Mouse (Mus musculus): ENCODE measurements at regions not wholly inside any gene's neighbourhood (a gene's known extent, or its start where the extent isn't known, plus 50 kb on each side); places are given as distances from the start of the nearest gene placed in this dataset.

GRCm38 (mm10) chr2:45370615-45370968, 253.4 kb upstream of the Zeb2 start:
- Histone ChIP-seq H3K9me3 (ENCODE audit: control insufficient read depth, low read length) (no peaks in the 10 kb centered on the region), H3K36me3 (ENCODE audit: control insufficient read depth, insufficient read depth, low read length) (no peaks in the 10 kb centered on the region), H3K4me3 (ENCODE audit: low read depth, low read length) (no peak overlapping the region), H3K9ac (ENCODE audit: low read depth, low read length) (no peak overlapping the region), H3K27ac (replicated peaks; ENCODE audit: low read depth, low read length) (no peak overlapping the region), H3K4me1 (ENCODE audit: control insufficient read depth, insufficient read depth, low read length) (no peaks in the 10 kb centered on the region), H3K27me3 (replicated peaks; ENCODE audit: control insufficient read depth, insufficient read depth, low read length) (no peaks in the 10 kb centered on the region), H3K4me2 (ENCODE audit: low read depth, low read length) (no peak overlapping the region)
- ATAC-seq (ENCODE audit: low read depth), result no peak
- 85% methylated on average over 1 of the region's 1 CpGs for WGBS
- DNase-seq (ENCODE audit: low spot score), result no peak

- no peaks in the 10 kb centered on the region for H3K27me3 ChIP-seq (replicated peaks; ENCODE audit: control insufficient read depth, insufficient read depth, low read length)
- 78% methylated on average over 5 of the region's 5 CpGs for WGBS
- H3K9ac ChIP-seq (ENCODE audit: low read depth, low read length), result no peak overlapping the region
- ATAC-seq (ENCODE audit: low read depth) (no peak), DNase-seq (ENCODE audit: low spot score) (no peak)
- H3K9me3 ChIP-seq (ENCODE audit: control insufficient read depth, low read length), result no peaks in the 10 kb centered on the region
- H3K36me3 ChIP-seq (ENCODE audit: control insufficient read depth, insufficient read depth, low read length), result no peaks in the 10 kb centered on the region
- H3K27ac ChIP-seq (replicated peaks; ENCODE audit: low read depth, low read length), result no peak overlapping the region
- H3K4me3 ChIP-seq (ENCODE audit: low read depth, low read length), result no peak overlapping the region
- no peaks in the 10 kb centered on the region for H3K4me1 ChIP-seq (ENCODE audit: control insufficient read depth, insufficient read depth, low read length)
- no peak overlapping the region for H3K4me2 ChIP-seq (ENCODE audit: low read depth, low read length)
Measured at GRCm38 (mm10) chr2:45369914-45370614, 252.9 kb upstream of the Zeb2 start.

DNA sequence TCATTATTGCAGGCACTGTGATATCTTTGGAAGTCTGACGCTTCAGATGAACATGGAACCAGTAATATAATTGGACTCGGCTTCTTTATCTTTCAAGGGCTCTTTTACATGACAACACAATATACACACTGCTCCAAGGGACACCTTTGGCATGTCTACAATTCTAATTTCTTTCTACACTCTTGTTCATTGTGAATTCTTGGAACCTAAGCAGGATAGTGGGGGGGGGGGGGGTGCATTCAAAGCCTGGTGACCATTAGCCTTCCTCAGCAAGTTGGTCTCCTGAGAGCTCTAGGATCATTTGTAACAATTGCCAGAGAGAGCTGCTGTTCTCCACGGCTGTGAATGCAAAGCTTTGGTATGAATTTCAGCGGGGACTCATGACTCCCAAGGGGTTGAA, 252.2 kb upstream of the Zeb2 start:
- Histone ChIP-seq H3K27me3 (replicated peaks; ENCODE audit: control insufficient read depth, insufficient read depth, low read length) (no peaks in the 10 kb centered on the region), H3K9ac (ENCODE audit: low read depth, low read length) (no peak overlapping the region), H3K9me3 (ENCODE audit: control insufficient read depth, low read length) (no peaks in the 10 kb centered on the region), H3K4me3 (ENCODE audit: low read depth, low read length) (no peak overlapping the region), H3K4me2 (ENCODE audit: low read depth, low read length) (no peak overlapping the region), H3K4me1 (ENCODE audit: control insufficient read depth, insufficient read depth, low read length) (no peaks in the 10 kb centered on the region), H3K36me3 (ENCODE audit: control insufficient read depth, insufficient read depth, low read length) (no peaks in the 10 kb centered on the region), H3K27ac (replicated peaks; ENCODE audit: low read depth, low read length) (no peak overlapping the region)
- WGBS, result 64% methylated on average over 4 of the region's 4 CpGs
- DNase-seq (ENCODE audit: low spot score) (no peak), ATAC-seq (ENCODE audit: low read depth) (no peak)

DNA sequence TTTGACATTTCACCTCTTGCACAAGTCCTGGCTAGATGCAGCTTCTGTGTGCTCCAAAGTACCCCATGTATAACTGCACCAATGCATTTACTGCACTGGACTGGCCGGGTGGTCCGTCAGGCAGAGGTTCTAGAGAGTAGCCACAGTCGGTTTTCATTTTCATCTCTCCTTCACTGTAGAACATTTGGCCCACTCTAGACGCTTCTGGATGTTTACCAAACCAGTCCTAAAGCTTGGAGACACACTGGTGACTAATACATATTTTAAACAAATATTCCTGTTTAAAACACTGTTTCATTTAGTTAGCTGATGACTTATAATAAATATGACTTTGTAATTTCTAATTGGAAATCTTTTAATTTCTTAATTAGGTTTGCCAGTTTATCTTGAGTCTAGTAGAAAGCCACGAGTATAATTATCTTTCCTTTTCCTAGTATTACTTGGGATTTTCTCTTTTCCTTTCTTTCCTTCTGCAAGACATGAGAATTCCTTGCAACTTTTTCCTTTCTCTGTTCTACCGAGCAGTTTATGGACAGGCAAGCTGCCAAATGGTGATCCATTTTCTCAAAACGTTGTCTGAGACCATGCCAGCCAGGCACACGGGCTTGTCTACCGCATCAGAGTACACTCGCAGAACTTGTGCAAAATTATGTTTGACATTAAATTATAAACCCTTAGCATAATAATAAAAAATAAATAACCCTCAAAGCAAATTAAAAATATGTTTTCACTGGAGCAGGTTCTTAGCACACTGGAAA, 250.4 kb upstream of the Zeb2 start:
- no peak for ATAC-seq (ENCODE audit: low read depth)
- no peaks in the 10 kb centered on the region for H3K9me3 ChIP-seq (ENCODE audit: control insufficient read depth, low read length)
- H3K4me2 ChIP-seq (ENCODE audit: low read depth, low read length), result no peak overlapping the region
- 67% methylated on average over 10 of the region's 10 CpGs for WGBS
- H3K27me3 ChIP-seq (replicated peaks; ENCODE audit: control insufficient read depth, insufficient read depth, low read length), result no peaks in the 10 kb centered on the region
- peak; percentile 68 for DNase-seq (ENCODE audit: low spot score)
- H3K36me3 ChIP-seq (ENCODE audit: control insufficient read depth, insufficient read depth, low read length), result no peaks in the 10 kb centered on the region
- no peak overlapping the region for H3K27ac ChIP-seq (replicated peaks; ENCODE audit: low read depth, low read length)
- no peaks in the 10 kb centered on the region for H3K4me1 ChIP-seq (ENCODE audit: control insufficient read depth, insufficient read depth, low read length)
- H3K9ac ChIP-seq (ENCODE audit: low read depth, low read length), result no peak overlapping the region
- no peak overlapping the region for H3K4me3 ChIP-seq (ENCODE audit: low read depth, low read length)

DNA sequence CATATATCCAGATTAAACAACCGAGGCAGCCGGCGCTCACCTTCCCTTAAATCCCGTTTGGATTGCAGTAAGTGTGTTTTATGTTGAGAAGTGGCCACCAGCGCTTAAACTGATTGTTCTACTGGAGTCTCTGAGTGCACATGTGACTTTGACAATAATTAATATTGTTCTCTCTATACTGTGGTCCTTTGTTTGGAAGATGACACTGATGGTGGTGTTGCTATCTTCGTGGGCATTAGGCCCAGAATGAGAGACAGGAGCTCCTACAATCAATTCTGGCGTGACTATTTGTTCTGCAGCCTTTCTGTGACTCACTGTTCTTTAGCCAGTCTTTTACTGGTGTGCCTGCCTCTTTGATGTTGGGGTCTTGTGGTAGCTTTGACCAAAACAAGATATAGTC, 240.1 kb upstream of the Zeb2 start:
- Histone ChIP-seq H3K4me2 (ENCODE audit: low read depth, low read length) (no peak overlapping the region), H3K9me3 (ENCODE audit: control insufficient read depth, low read length) (no peaks in the 10 kb centered on the region), H3K36me3 (ENCODE audit: control insufficient read depth, insufficient read depth, low read length) (no peaks in the 10 kb centered on the region), H3K4me1 (ENCODE audit: control insufficient read depth, insufficient read depth, low read length) (no peaks in the 10 kb centered on the region), H3K9ac (ENCODE audit: low read depth, low read length) (no peak overlapping the region), H3K27ac (replicated peaks; ENCODE audit: low read depth, low read length) (no peak overlapping the region), H3K4me3 (ENCODE audit: low read depth, low read length) (no peak overlapping the region), H3K27me3 (replicated peaks; ENCODE audit: control insufficient read depth, insufficient read depth, low read length) (no peaks in the 10 kb centered on the region)
- ATAC-seq (ENCODE audit: low read depth) (no peak), DNase-seq (ENCODE audit: low spot score) (no peak)
- WGBS, result 77% methylated on average over 7 of the region's 7 CpGs

DNA sequence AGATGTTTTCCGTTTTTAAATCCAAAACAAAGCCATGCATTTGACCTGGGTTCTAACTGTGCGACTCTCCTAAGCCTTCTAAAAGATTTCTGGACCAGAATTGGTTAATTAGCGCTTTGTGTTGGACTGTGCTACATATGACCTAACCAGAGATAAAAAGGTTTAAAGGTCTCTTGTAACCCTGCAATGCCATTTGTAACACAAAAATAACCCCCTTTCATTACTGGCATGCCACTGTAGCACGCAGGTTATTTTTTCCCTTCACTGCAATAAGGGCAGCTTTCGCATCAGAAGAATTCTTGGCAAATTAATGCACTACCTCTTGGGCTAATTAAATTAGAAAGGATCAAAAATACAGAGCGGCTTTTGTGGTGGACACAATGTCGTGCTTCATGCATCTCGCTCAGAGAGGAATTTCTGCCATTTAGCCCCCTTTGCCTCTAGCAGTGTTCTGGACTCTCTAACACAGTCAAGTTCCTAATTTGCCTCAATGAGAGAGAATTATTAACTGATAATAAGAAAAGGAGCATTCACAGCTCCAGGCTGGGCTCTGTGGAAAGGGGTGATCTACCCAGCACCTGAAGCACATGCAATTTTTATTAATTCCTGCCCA, 239.5 kb upstream of the Zeb2 start:
- Histone ChIP-seq H3K4me3 (ENCODE audit: low read depth, low read length) (no peak overlapping the region), H3K27ac (replicated peaks; ENCODE audit: low read depth, low read length) (no peak overlapping the region), H3K4me1 (ENCODE audit: control insufficient read depth, insufficient read depth, low read length) (no peaks in the 10 kb centered on the region), H3K4me2 (ENCODE audit: low read depth, low read length) (no peak overlapping the region), H3K36me3 (ENCODE audit: control insufficient read depth, insufficient read depth, low read length) (no peaks in the 10 kb centered on the region), H3K27me3 (replicated peaks; ENCODE audit: control insufficient read depth, insufficient read depth, low read length) (no peaks in the 10 kb centered on the region), H3K9ac (ENCODE audit: low read depth, low read length) (no peak overlapping the region), H3K9me3 (ENCODE audit: control insufficient read depth, low read length) (no peaks in the 10 kb centered on the region)
- DNase-seq (ENCODE audit: low spot score) (peak; percentile 48), ATAC-seq (ENCODE audit: low read depth) (no peak)
- WGBS, result 55% methylated on average over 8 of the region's 8 CpGs

GRCm38 (mm10) chr2:45356021-45356420, 238.8 kb upstream of the Zeb2 start:
- Histone ChIP-seq H3K4me2 (ENCODE audit: low read depth, low read length) (peak overlapping the region; percentile 27), H3K9me3 (ENCODE audit: control insufficient read depth, low read length) (no peaks in the 10 kb centered on the region), H3K4me1 (ENCODE audit: control insufficient read depth, insufficient read depth, low read length) (no peaks in the 10 kb centered on the region), H3K36me3 (ENCODE audit: control insufficient read depth, insufficient read depth, low read length) (no peaks in the 10 kb centered on the region), H3K27me3 (replicated peaks; ENCODE audit: control insufficient read depth, insufficient read depth, low read length) (no peaks in the 10 kb centered on the region), H3K4me3 (ENCODE audit: low read depth, low read length) (no peak overlapping the region), H3K9ac (ENCODE audit: low read depth, low read length) (no peak overlapping the region), H3K27ac (replicated peaks; ENCODE audit: low read depth, low read length) (no peak overlapping the region; the same call in 1 of the 2 replicates)
- DNase-seq (ENCODE audit: low spot score) (no peak), ATAC-seq (ENCODE audit: low read depth) (no peak)
- WGBS, result 62% methylated on average over 12 of the region's 12 CpGs

DNA sequence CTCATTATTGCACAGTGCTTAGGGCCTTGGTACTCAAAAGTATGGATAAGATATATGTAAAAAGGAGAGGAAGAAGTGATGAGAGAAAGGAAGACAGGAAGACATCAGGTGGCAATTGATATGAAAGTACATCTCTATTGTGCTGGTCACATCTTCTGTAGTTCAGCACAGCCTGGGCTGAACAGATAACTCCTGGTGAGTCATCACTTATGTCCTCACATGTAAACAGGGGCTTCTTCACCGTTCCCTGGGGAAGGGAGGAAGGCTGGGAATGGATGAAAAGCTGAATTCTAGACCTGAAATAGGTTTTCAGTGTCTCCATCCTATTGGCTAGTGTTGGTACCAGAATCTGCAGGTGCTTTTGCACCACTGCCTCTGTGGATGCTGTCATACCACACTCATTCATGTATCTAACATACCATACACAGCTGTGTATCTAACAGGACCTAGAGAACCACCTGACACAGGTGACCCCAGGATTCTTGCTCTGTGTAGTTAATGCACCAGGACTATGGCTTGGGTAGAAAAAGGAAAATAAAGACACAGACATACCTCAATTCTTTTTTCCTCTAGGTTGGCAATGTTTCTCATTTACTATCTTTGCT, 234.4 kb upstream of the Zeb2 start:
- no peak overlapping the region for H3K4me2 ChIP-seq (ENCODE audit: low read depth, low read length)
- ATAC-seq (ENCODE audit: low read depth) (no peak), DNase-seq (ENCODE audit: low spot score) (no peak)
- H3K4me3 ChIP-seq (ENCODE audit: low read depth, low read length), result no peak overlapping the region
- H3K27ac ChIP-seq (replicated peaks; ENCODE audit: low read depth, low read length), result no peak overlapping the region
- no peaks in the 10 kb centered on the region for H3K4me1 ChIP-seq (ENCODE audit: control insufficient read depth, insufficient read depth, low read length)
- WGBS, result 89% methylated on average over 1 of the region's 1 CpGs
- no peaks in the 10 kb centered on the region for H3K27me3 ChIP-seq (replicated peaks; ENCODE audit: control insufficient read depth, insufficient read depth, low read length)
- H3K36me3 ChIP-seq (ENCODE audit: control insufficient read depth, insufficient read depth, low read length), result no peaks in the 10 kb centered on the region
- H3K9ac ChIP-seq (ENCODE audit: low read depth, low read length), result no peak overlapping the region
- no peaks in the 10 kb centered on the region for H3K9me3 ChIP-seq (ENCODE audit: control insufficient read depth, low read length)
